Mouse (Mus musculus): ENCODE results near the gene Ppp1r16b. TPM values are rescaled to one million over a fixed set of nuclear protein-coding genes. Genes with fewer than 3 reads are reported as not detected.

The Ppp1r16b gene
- polyA plus RNA-seq (2012; rRNA removed) (1.1 and 1.4 TPM in 2 replicates), polyA plus RNA-seq (2014; fragmentation: Nextera tagmentation; extraction: Ambion mirVana) (3.9 and 4.1 TPM in 2 replicates)

- peaks cover 37% of the 10 kb centered on the region for H3K27me3 ChIP-seq (ENCODE audit: control insufficient read depth, insufficient read depth, low read length)
- TF ChIP-seq POLR2A (IDR thresholded peaks at IDR 0.05; ENCODE audit: borderline replicate concordance, extremely low read depth, insufficient read depth, insufficient read length), result no peak
- ATAC-seq (ENCODE audit: low FRiP score, low read depth) (no peak), DNase-seq (ENCODE audit: low spot score) (no peak)
- H3K4me3 ChIP-seq (replicated peaks; ENCODE audit: low read length), result no peak within 1 kb of the TSS
- no peak within 1 kb of the TSS for H3K9ac ChIP-seq (ENCODE audit: low read depth, low read length, severe bottlenecking)
- H3K4me2 ChIP-seq (replicated peaks; ENCODE audit: low read depth, low read length, severe bottlenecking), result no peak within 1 kb of the TSS
- no peaks in the 10 kb centered on the region for H3K9me3 ChIP-seq (ENCODE audit: control insufficient read depth, low read length)
- 72% methylated on average over 4 of the region's 4 CpGs for WGBS
- H3K4me1 ChIP-seq (ENCODE audit: control insufficient read depth, insufficient read depth, low read length), result peaks cover 22% of the 10 kb centered on the region; the same call in 1 of the 2 replicates
- no peak within 1 kb of the TSS; the same call in 1 of the 2 replicates for H3K27ac ChIP-seq (replicated peaks; ENCODE audit: low read depth, low read length)
- no peaks in the 10 kb centered on the region for H3K36me3 ChIP-seq (ENCODE audit: control insufficient read depth, insufficient read depth, low read length)
Measured at GRCm38 (mm10) chr2:158665098-158665497, at the start of gene Ppp1r16b. Gene Ppp1r16b (plus strand): TSS chr2:158665398.

GRCm38 (mm10) chr2:158615702-158616101 is 49.5 kb upstream of the Ppp1r16b start:
- no peak for TF ChIP-seq POLR2A (IDR thresholded peaks at IDR 0.05; ENCODE audit: borderline replicate concordance, extremely low read depth, insufficient read depth, insufficient read length)
- WGBS, result 2% methylated on average over 13 of the region's 13 CpGs
- no peak for DNase-seq (ENCODE audit: low spot score)
- ATAC-seq (ENCODE audit: low FRiP score, low read depth), result no peak
- peaks cover 5% of the 10 kb centered on the region; the same call in 1 of the 2 replicates for H3K4me1 ChIP-seq (ENCODE audit: control insufficient read depth, insufficient read depth, low read length)
- H3K9me3 ChIP-seq (ENCODE audit: control insufficient read depth, low read length), result no peaks in the 10 kb centered on the region
- H3K4me2 ChIP-seq (replicated peaks; ENCODE audit: low read depth, low read length, severe bottlenecking), result no peak overlapping the region
- no peak overlapping the region for H3K4me3 ChIP-seq (replicated peaks; ENCODE audit: low read length)
- H3K27ac ChIP-seq (replicated peaks; ENCODE audit: low read depth, low read length), result no peak overlapping the region
- no peaks in the 10 kb centered on the region for H3K36me3 ChIP-seq (ENCODE audit: control insufficient read depth, insufficient read depth, low read length)
- peaks cover 87% of the 10 kb centered on the region for H3K27me3 ChIP-seq (ENCODE audit: control insufficient read depth, insufficient read depth, low read length)
- H3K9ac ChIP-seq (ENCODE audit: low read depth, low read length, severe bottlenecking), result no peak overlapping the region; the same call in 1 of the 2 replicates

- Histone ChIP-seq H3K27me3 (ENCODE audit: control insufficient read depth, insufficient read depth, low read length) (peaks cover 81% of the 10 kb centered on the region), H3K9me3 (ENCODE audit: control insufficient read depth, low read length) (no peaks in the 10 kb centered on the region), H3K4me3 (replicated peaks; ENCODE audit: low read length) (no peak overlapping the region), H3K4me2 (replicated peaks; ENCODE audit: low read depth, low read length, severe bottlenecking) (no peak overlapping the region), H3K36me3 (ENCODE audit: control insufficient read depth, insufficient read depth, low read length) (no peaks in the 10 kb centered on the region), H3K9ac (ENCODE audit: low read depth, low read length, severe bottlenecking) (no peak overlapping the region), H3K27ac (replicated peaks; ENCODE audit: low read depth, low read length) (no peak overlapping the region), H3K4me1 (ENCODE audit: control insufficient read depth, insufficient read depth, low read length) (peaks cover 5% of the 10 kb centered on the region; the same call in 1 of the 2 replicates)
- ATAC-seq (ENCODE audit: low FRiP score, low read depth) (no peak), DNase-seq (ENCODE audit: low spot score) (no peak)
- TF ChIP-seq POLR2A (IDR thresholded peaks at IDR 0.05; ENCODE audit: borderline replicate concordance, extremely low read depth, insufficient read depth, insufficient read length), result no peak
- 2% methylated on average over 12 of the region's 12 CpGs for WGBS
Measured at GRCm38 (mm10) chr2:158616296-158616695, 48.9 kb upstream of the Ppp1r16b start.

GRCm38 (mm10) chr2:158616790-158617189 is 48.4 kb upstream of the Ppp1r16b start:
- 6% methylated on average over 11 of the region's 11 CpGs for WGBS
- no peak overlapping the region for H3K4me3 ChIP-seq (replicated peaks; ENCODE audit: low read length)
- H3K27me3 ChIP-seq (ENCODE audit: control insufficient read depth, insufficient read depth, low read length), result peaks cover 76% of the 10 kb centered on the region

GRCm38 (mm10) chr2:158624718-158625222 is 40.4 kb upstream of the Ppp1r16b start, which contains the start of gene Actr5:
Gene Actr5 (plus strand): TSS chr2:158624888.
- ATAC-seq (ENCODE audit: low FRiP score, low read depth), result peak; percentile 97
- peak within 1 kb of the TSS; percentile 70 for H3K4me2 ChIP-seq (replicated peaks; ENCODE audit: low read depth, low read length, severe bottlenecking)
- peaks cover 26% of the 10 kb centered on the region for H3K36me3 ChIP-seq (ENCODE audit: control insufficient read depth, insufficient read depth, low read length)
- peaks cover 10% of the 10 kb centered on the region for H3K4me1 ChIP-seq (ENCODE audit: control insufficient read depth, insufficient read depth, low read length)
- H3K9me3 ChIP-seq (ENCODE audit: control insufficient read depth, low read length), result no peaks in the 10 kb centered on the region
- H3K9ac ChIP-seq (ENCODE audit: low read depth, low read length, severe bottlenecking), result peak within 1 kb of the TSS; percentile 86
- 1% methylated on average over 28 of the region's 39 CpGs for WGBS
- no peak for TF ChIP-seq POLR2A (IDR thresholded peaks at IDR 0.05; ENCODE audit: borderline replicate concordance, extremely low read depth, insufficient read depth, insufficient read length)
- peak within 1 kb of the TSS; percentile 94 for H3K4me3 ChIP-seq (replicated peaks; ENCODE audit: low read length)
- no peaks in the 10 kb centered on the region for H3K27me3 ChIP-seq (ENCODE audit: control insufficient read depth, insufficient read depth, low read length)
- peak; percentile 99 for DNase-seq (ENCODE audit: low spot score)
- H3K27ac ChIP-seq (replicated peaks; ENCODE audit: low read depth, low read length), result peak within 1 kb of the TSS; percentile 92

More at GRCm38 (mm10) chr2:158616790-158617189, 48.4 kb upstream of the Ppp1r16b start:
- Histone ChIP-seq H3K9me3 (ENCODE audit: control insufficient read depth, low read length) (no peaks in the 10 kb centered on the region), H3K27ac (replicated peaks; ENCODE audit: low read depth, low read length) (no peak overlapping the region), H3K4me1 (ENCODE audit: control insufficient read depth, insufficient read depth, low read length) (peaks cover 5% of the 10 kb centered on the region; the same call in 1 of the 2 replicates), H3K36me3 (ENCODE audit: control insufficient read depth, insufficient read depth, low read length) (no peaks in the 10 kb centered on the region), H3K4me2 (replicated peaks; ENCODE audit: low read depth, low read length, severe bottlenecking) (no peak overlapping the region), H3K9ac (ENCODE audit: low read depth, low read length, severe bottlenecking) (no peak overlapping the region)
- TF ChIP-seq POLR2A (IDR thresholded peaks at IDR 0.05; ENCODE audit: borderline replicate concordance, extremely low read depth, insufficient read depth, insufficient read length), result no peak
- DNase-seq (ENCODE audit: low spot score) (no peak), ATAC-seq (ENCODE audit: low FRiP score, low read depth) (no peak)

Data from limb, embryonic 14.5 days (tissue).